Mouse (Mus musculus): ENCODE measurements around the gene Rbm47. TPM values are rescaled to one million over a fixed set of nuclear protein-coding genes. Genes with fewer than 3 reads are reported as not detected.

The Rbm47 gene
- total and polyA plus RNA-seq, 3 experiments, result 1.9 to 3.5 (median 2.2) TPM

DNA sequence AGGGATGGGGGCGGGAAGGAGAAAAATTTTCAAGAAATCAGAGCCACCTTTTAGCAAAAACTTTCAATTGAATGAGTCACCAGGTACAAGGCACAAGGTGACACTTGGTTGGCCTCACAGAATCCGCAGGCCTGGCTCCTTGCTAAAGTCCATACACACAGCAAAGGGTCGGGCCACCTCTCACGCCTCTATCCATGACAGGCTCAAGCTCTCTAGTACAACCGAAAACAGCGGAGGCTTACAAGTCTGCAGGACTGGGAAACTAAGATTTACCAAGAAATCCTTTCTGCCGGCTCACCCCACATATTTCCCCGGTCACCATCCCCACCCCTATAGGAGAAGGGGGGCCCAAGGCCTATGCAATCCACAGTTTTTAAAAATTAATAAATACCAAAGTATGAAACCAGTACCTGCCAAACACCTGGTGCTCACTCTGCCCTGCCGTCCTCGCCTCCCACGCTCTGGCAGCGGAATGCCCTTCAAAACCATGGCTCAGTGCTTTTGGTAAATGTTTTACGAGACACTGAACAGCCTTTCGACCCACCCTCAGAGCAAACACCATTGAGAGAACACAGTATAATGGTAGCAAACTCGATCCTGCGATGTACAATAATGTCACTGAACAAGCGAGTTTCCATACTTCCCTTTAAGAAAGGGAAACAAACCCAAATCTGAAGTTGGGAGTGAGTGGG lies 92.2 kb downstream of the Rbm47 start:
- no peak overlapping the region for H3K9ac ChIP-seq (ENCODE audit: low read depth, low read length)
- no peaks in the 10 kb centered on the region for H3K79me2 ChIP-seq (replicated peaks; ENCODE audit: control insufficient read depth, insufficient read depth, low read length)
- no peak overlapping the region for H3K27ac ChIP-seq
- no peak overlapping the region for H3K4me3 ChIP-seq
- WGBS, result 92% methylated on average over 17 of the region's 17 CpGs
- TF ChIP-seq CTCF (IDR thresholded peaks at IDR 0.05), result no peak
- no peak for TF ChIP-seq EP300 (IDR thresholded peaks at IDR 0.05; ENCODE audit: insufficient read depth, low read depth, low read length)
- TF ChIP-seq POLR2A (IDR thresholded peaks at IDR 0.05; ENCODE audit: insufficient read depth, low read depth, low read length), result no peak
- DNase-seq, result no peak
- H3K27me3 ChIP-seq (ENCODE audit: control insufficient read depth, insufficient read depth, low read length), result no peaks in the 10 kb centered on the region
- intact Hi-C loops (cut with DNase I), result no loop called here
- H3K4me1 ChIP-seq (ENCODE audit: control insufficient read depth, insufficient read depth, low read length), result no peaks in the 10 kb centered on the region; the same call in 1 of the 2 replicates
- H3K36me3 ChIP-seq (ENCODE audit: control insufficient read depth, insufficient read depth, low read length), result no peaks in the 10 kb centered on the region

DNA sequence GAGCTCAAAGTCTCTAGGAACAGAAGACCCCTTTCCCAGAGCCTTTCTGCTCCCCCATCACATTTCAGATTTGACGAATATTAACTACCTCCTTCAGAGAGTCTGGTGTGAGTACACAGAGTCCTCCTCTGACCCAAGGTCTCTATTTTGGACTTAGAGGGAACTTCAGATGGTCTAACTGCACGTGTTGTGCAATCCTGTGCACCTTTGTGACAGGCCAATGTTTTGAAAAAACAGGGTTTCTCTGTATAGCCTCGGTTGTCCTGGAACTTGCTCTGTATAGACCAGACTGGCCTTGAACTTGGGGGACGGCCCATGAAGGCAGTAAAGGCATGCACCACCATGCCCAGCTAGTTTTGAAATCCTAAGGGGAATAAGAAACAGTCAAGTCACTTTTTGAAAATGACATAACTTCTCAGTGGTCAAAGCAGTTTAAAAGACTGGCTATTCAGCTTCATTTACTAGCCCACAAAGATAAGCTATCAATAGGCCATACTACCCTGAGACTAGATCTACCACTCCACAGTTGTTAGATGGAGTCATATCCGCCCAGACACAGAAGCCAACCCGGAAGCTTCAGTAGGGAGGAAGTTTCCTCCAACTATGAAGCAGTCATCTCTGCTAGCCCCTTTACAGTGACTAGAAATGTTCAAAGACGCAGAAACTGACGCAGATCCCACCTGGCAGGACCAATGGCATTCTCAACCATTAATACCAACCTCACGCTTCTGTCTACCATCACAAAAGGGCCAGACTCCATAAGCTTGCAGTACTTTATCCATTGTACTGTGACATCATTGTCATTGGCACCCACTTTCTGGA lies 93.3 kb downstream of the Rbm47 start:
- TF ChIP-seq POLR2A (IDR thresholded peaks at IDR 0.05; ENCODE audit: insufficient read depth, low read depth, low read length), result no peak
- no peak for TF ChIP-seq CTCF (IDR thresholded peaks at IDR 0.05)
- no peak for TF ChIP-seq EP300 (IDR thresholded peaks at IDR 0.05; ENCODE audit: insufficient read depth, low read depth, low read length)

DNA sequence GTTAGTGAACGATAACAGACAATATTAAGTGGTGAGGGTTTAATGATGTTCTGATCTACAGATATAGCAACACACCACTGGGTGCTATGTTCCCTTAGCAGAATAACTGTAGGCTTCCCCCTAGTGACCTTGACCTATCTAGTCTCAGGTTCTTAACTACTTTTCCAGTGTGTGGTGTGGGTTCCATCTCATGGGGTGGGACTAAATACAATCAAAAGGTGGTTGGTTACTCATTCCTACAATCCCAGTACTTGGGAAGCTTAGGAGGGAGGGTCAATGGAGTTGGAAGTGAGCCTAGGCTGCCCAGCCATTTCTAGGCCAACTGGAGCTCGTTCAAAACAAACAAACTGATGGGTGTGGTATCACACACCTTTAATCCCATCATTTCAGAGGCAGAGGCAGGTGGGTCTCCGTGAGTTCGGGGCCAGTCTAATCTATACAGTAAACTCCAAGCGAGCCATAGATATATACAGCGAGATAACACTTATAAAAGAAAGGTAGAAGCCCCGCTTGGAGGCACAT lies 94.4 kb downstream of the Rbm47 start:
- intact Hi-C loops (cut with DNase I), result no loop called here
- no peak overlapping the region for H3K9ac ChIP-seq (ENCODE audit: low read depth, low read length)
- DNase-seq, result no peak
- no peak overlapping the region for H3K4me3 ChIP-seq
- no peak for TF ChIP-seq POLR2A (IDR thresholded peaks at IDR 0.05; ENCODE audit: insufficient read depth, low read depth, low read length)
- TF ChIP-seq CTCF (IDR thresholded peaks at IDR 0.05), result no peak
- no peak for TF ChIP-seq EP300 (IDR thresholded peaks at IDR 0.05; ENCODE audit: insufficient read depth, low read depth, low read length)
- H3K4me1 ChIP-seq (ENCODE audit: control insufficient read depth, insufficient read depth, low read length), result no peaks in the 10 kb centered on the region; the same call in 1 of the 2 replicates
- no peak overlapping the region for H3K27ac ChIP-seq
- no peaks in the 10 kb centered on the region for H3K79me2 ChIP-seq (replicated peaks; ENCODE audit: control insufficient read depth, insufficient read depth, low read length)
- H3K27me3 ChIP-seq (ENCODE audit: control insufficient read depth, insufficient read depth, low read length), result no peaks in the 10 kb centered on the region
- no peaks in the 10 kb centered on the region for H3K36me3 ChIP-seq (ENCODE audit: control insufficient read depth, insufficient read depth, low read length)
- 95% methylated on average over 7 of the region's 7 CpGs for WGBS

More for the DNA sequence above, 93.3 kb downstream of the Rbm47 start:
- Histone ChIP-seq H3K79me2 (replicated peaks; ENCODE audit: control insufficient read depth, insufficient read depth, low read length) (no peaks in the 10 kb centered on the region), H3K27me3 (ENCODE audit: control insufficient read depth, insufficient read depth, low read length) (no peaks in the 10 kb centered on the region), H3K4me3 (no peak overlapping the region), H3K27ac (no peak overlapping the region), H3K4me1 (ENCODE audit: control insufficient read depth, insufficient read depth, low read length) (no peaks in the 10 kb centered on the region; the same call in 1 of the 2 replicates), H3K9ac (ENCODE audit: low read depth, low read length) (no peak overlapping the region), H3K36me3 (ENCODE audit: control insufficient read depth, insufficient read depth, low read length) (no peaks in the 10 kb centered on the region)
- WGBS, result 74% methylated on average over 9 of the region's 9 CpGs
- no peak for DNase-seq
- intact Hi-C loops (cut with DNase I), result no loop called here

DNA sequence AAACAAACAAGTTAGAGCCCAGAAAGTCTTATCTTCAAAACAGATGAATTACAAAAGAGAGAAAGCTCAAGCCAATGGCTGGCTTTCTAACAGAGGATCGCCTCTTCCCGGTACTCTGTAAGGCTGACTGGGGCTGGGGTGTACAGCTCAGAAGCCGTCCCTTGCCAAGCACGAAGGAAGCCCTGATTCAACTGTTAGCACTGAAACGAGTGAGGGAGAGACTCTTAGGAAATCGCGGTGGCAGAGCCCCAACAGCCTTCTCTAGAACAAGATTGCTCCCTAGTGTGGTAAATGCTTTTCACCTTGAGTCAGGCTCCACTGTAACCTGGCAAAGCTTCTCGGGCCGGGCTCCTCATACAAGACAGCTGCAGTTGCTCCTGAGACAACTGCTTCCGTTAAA lies 95.5 kb downstream of the Rbm47 start:
- H3K27me3 ChIP-seq (ENCODE audit: control insufficient read depth, insufficient read depth, low read length), result no peaks in the 10 kb centered on the region
- intact Hi-C loops (cut with DNase I), result no loop called here
- H3K4me3 ChIP-seq, result no peak overlapping the region
- no peak overlapping the region for H3K27ac ChIP-seq
- 26% methylated on average over 10 of the region's 10 CpGs for WGBS
- no peaks in the 10 kb centered on the region for H3K79me2 ChIP-seq (replicated peaks; ENCODE audit: control insufficient read depth, insufficient read depth, low read length)
- H3K4me1 ChIP-seq (ENCODE audit: control insufficient read depth, insufficient read depth, low read length), result no peaks in the 10 kb centered on the region; the same call in 1 of the 2 replicates
- peak; percentile 69 to 81 for DNase-seq
- no peaks in the 10 kb centered on the region for H3K36me3 ChIP-seq (ENCODE audit: control insufficient read depth, insufficient read depth, low read length)
- TF ChIP-seq POLR2A (IDR thresholded peaks at IDR 0.05; ENCODE audit: insufficient read depth, low read depth, low read length), result no peak
- H3K9ac ChIP-seq (ENCODE audit: low read depth, low read length), result no peak overlapping the region

DNA sequence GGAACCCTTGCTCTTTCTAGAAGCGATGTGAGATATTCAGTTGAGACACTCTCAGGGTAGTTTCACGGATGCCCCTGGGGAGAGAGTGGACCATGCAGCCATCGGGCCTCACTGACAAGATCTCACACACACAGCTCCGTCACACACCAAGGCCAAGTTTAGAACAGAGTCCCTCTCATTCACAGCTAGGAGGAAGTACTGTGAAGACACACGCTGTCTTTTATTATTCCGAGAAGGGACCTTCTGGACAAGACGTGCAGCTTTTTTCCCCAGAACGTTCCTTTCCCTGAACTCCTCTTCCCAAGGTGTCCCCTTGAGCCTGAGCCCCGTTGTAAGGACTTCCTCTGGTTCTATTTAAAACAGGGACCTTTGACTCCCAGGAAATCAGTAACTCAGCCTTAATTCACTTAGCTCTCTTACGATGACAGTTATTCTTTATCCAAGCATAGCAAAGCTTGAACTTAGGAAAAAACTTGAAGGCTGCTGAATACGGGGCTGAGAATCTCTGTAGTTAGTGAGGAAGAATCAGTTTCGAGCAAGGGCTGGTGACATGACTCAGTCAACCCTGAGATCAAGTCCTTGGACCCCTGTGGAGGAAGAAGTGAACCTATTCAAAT lies 96.1 kb downstream of the Rbm47 start:
- 49% methylated on average over 12 of the region's 12 CpGs for WGBS
- Histone ChIP-seq H3K27ac (no peak overlapping the region; the same call in none of the 2 replicates), H3K4me3 (no peak overlapping the region), H3K4me1 (ENCODE audit: control insufficient read depth, insufficient read depth, low read length) (no peaks in the 10 kb centered on the region; the same call in 1 of the 2 replicates), H3K9ac (ENCODE audit: low read depth, low read length) (no peak overlapping the region), H3K27me3 (ENCODE audit: control insufficient read depth, insufficient read depth, low read length) (no peaks in the 10 kb centered on the region), H3K79me2 (replicated peaks; ENCODE audit: control insufficient read depth, insufficient read depth, low read length) (no peaks in the 10 kb centered on the region), H3K36me3 (ENCODE audit: control insufficient read depth, insufficient read depth, low read length) (no peaks in the 10 kb centered on the region)
- no peak for TF ChIP-seq CTCF (IDR thresholded peaks at IDR 0.05)
- intact Hi-C loops (cut with DNase I), result no loop called here
- no peak for DNase-seq

Measured in heart, adult 2 months (tissue).